Comparison of ENCODE assay signal across 8 mouse cellular contexts in the genomic region with DNA sequence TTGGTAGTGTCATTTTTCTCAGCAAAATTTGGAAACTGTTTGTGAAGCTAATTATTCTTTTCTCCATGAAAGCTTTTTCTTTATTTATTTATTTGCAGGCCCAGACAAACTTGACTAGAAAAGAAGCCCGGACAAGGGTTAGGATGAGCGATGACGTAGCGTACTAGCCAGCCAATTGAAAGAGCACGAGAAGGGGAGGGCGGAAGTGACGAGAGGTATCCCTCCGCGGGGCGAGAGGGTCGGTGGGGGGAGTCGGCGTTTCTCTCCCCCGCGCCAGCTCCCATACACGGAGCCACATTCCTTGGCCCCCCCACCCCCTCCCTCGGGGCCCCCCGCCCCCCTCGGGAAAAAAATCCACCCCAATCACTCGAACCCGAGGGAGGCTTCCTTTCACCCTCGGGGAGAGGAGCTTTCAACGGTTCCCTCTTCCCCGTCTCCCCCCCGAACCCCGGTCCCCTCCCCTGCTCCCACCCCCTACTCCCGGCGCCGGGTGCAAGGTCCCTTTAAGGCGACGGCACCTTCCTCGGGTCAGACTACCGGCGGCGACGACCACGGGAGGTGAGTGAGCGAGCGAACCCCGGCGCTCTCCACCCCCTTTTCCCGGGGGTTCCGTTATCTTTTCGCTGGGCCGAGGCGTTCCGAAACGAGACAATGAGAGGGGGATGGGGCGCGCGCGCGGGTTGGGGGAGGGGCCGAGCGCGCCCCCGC. TPM values are rescaled to one million over a fixed set of nuclear protein-coding genes. Genes with fewer than 3 reads are reported as not detected.
DNase-seq lines count a peak whose midpoint lies in the region; ATAC-seq and TF ChIP-seq lines count a peak whose summit lies in the region.

Gene Pogz, plus strand, starts transcription at position 385 of the 708 bp plus-strand sequence.

- peak within 1 kb of the TSS; percentile 94 for H3K4me2 ChIP-seq in CH12.LX (ENCODE audit: insufficient read depth, low read depth, poor library complexity, severe bottlenecking)
- peak within 1 kb of the TSS; percentile 70 for H3K4me2 ChIP-seq in forebrain, embryonic 11.5 days (ENCODE audit: low read depth, low read length, severe bottlenecking)
- H3K4me2 ChIP-seq in heart, embryonic 16.5 days (ENCODE audit: low read depth, low read length), result peak within 1 kb of the TSS; percentile 91
- peak within 1 kb of the TSS; percentile 85 for H3K4me2 ChIP-seq in liver, embryonic 15.5 days
- peak within 1 kb of the TSS; percentile 65 for H3K4me2 ChIP-seq in neural tube, embryonic 12.5 days (replicated peaks)

- H3K27ac ChIP-seq in CH12.LX (ENCODE audit: insufficient read depth, low read depth), result peak within 1 kb of the TSS; percentile 25; the same call in 1 of the 2 replicates
- peak within 1 kb of the TSS; percentile 97 for H3K27ac ChIP-seq in forebrain, embryonic 11.5 days (ENCODE audit: low read depth, low read length)
- H3K27ac ChIP-seq in heart, embryonic 16.5 days (ENCODE audit: low read length), result peak within 1 kb of the TSS; percentile 95
- H3K27ac ChIP-seq in liver, embryonic 15.5 days (replicated peaks), result peak within 1 kb of the TSS; percentile 91
- peak within 1 kb of the TSS; percentile 94 for H3K27ac ChIP-seq in neural tube, embryonic 12.5 days

- H3K79me2 ChIP-seq in CH12.LX (replicated peaks; ENCODE audit: control insufficient read depth, extremely low read depth, insufficient read depth, poor library complexity, severe bottlenecking), result peaks cover 41% of the 10 kb centered on the region

- dilution Hi-C loops in CH12.LX (cut with MboI; ENCODE audit: extremely low pct_ligation_motif_present, extremely low pct_unique_long_range_greater_than_20kb, low sequenced_read_pairs), result no loop called here

- peak; percentile 95 for ATAC-seq in forebrain, embryonic 11.5 days (replicated peaks; ENCODE audit: low FRiP score)
- ATAC-seq in heart, embryonic 16.5 days (replicated peaks; ENCODE audit: extremely low read depth, insufficient read depth, low FRiP score), result peak; percentile 95
- ATAC-seq in liver, embryonic 15.5 days (ENCODE audit: insufficient read depth), result peak; percentile 89
- ATAC-seq in neural tube, embryonic 12.5 days (ENCODE audit: low FRiP score, low read depth), result peak; percentile 92

- DNase-seq in CH12.LX (ENCODE audit: extremely low read depth), result peak; percentile 97
- peak; percentile 96 for DNase-seq in c-Kit-positive CD71-positive TER-119-negative erythroid progenitor cells, embryonic 14.5 days (ENCODE audit: low read depth)
- DNase-seq in forebrain, embryonic 11.5 days (ENCODE audit: low spot score), result peak; percentile 98
- peak; percentile 97 to 99 for DNase-seq in kidney, postnatal 36 days
- peak; percentile 99 for DNase-seq in telencephalon, adult 2 months (ENCODE audit: low read depth, low spot score)

- H3K9me3 ChIP-seq in CH12.LX (replicated peaks; ENCODE audit: low read length), result peaks cover 6% of the 10 kb centered on the region
- H3K9me3 ChIP-seq in forebrain, embryonic 11.5 days (ENCODE audit: control insufficient read depth, low read length), result no peaks in the 10 kb centered on the region
- H3K9me3 ChIP-seq in heart, embryonic 16.5 days (replicated peaks; ENCODE audit: control insufficient read depth, low read length), result no peaks in the 10 kb centered on the region
- H3K9me3 ChIP-seq in liver, embryonic 15.5 days (replicated peaks), result no peaks in the 10 kb centered on the region
- H3K9me3 ChIP-seq in neural tube, embryonic 12.5 days, result no peaks in the 10 kb centered on the region

- under 1% methylated on average over 42 of the region's 57 CpGs for WGBS in forebrain, embryonic 11.5 days
- under 1% methylated on average over 53 of the region's 57 CpGs for WGBS in heart, embryonic 16.5 days
- WGBS in liver, embryonic 15.5 days (ENCODE audit: insufficient replicate concordance), result under 1% methylated on average over 53 of the region's 57 CpGs
- under 1% methylated on average over 56 of the region's 57 CpGs for WGBS in neural tube, embryonic 12.5 days

- no peak for TF ChIP-seq CTCF in CH12.LX (conservative IDR thresholded peaks at IDR 0.05 in 1 of 2, IDR thresholded peaks at IDR 0.05 in 1 of 2; ENCODE audit: low read depth in 2 of 2, low read length in 2 of 2)

- peaks cover 0 to 22% of the 10 kb centered on the region in 2 experiments; a peak in 3 of 4 replicates for H3K4me1 ChIP-seq in CH12.LX (ENCODE audit: control insufficient read depth in 1 of 2, insufficient read depth in 2 of 2)
- peaks cover 2% of the 10 kb centered on the region; the same call in 1 of the 2 replicates for H3K4me1 ChIP-seq in forebrain, embryonic 11.5 days (replicated peaks; ENCODE audit: control insufficient read depth, insufficient read depth, low read length)
- peaks cover 17% of the 10 kb centered on the region for H3K4me1 ChIP-seq in heart, embryonic 16.5 days (ENCODE audit: control insufficient read depth, insufficient read depth, low read length)
- peaks cover 31% of the 10 kb centered on the region for H3K4me1 ChIP-seq in liver, embryonic 15.5 days (replicated peaks)
- H3K4me1 ChIP-seq in neural tube, embryonic 12.5 days, result peaks cover 17% of the 10 kb centered on the region

- peak within 1 kb of the TSS; percentile 97 for H3K9ac ChIP-seq in CH12.LX (ENCODE audit: insufficient read depth, low read depth)
- peak within 1 kb of the TSS; percentile 92 for H3K9ac ChIP-seq in forebrain, embryonic 11.5 days (ENCODE audit: low read length)
- H3K9ac ChIP-seq in heart, embryonic 16.5 days (ENCODE audit: low read length), result peak within 1 kb of the TSS; percentile 80
- peak within 1 kb of the TSS; percentile 84 for H3K9ac ChIP-seq in liver, embryonic 15.5 days
- H3K9ac ChIP-seq in neural tube, embryonic 12.5 days, result peak within 1 kb of the TSS; percentile 88

- H3K36me3 ChIP-seq in CH12.LX (replicated peaks in 1 of 2; ENCODE audit: control insufficient read depth in 1 of 2, insufficient read depth in 1 of 2, low read length in 1 of 2), result peaks cover 0 to 8% of the 10 kb centered on the region in 2 experiments
- H3K36me3 ChIP-seq in forebrain, embryonic 11.5 days (ENCODE audit: control insufficient read depth, insufficient read depth, low read length), result no peaks in the 10 kb centered on the region
- no peaks in the 10 kb centered on the region for H3K36me3 ChIP-seq in heart, embryonic 16.5 days (ENCODE audit: control insufficient read depth, insufficient read depth)
- no peaks in the 10 kb centered on the region for H3K36me3 ChIP-seq in liver, embryonic 15.5 days (replicated peaks)
- H3K36me3 ChIP-seq in neural tube, embryonic 12.5 days, result no peaks in the 10 kb centered on the region

- in situ Hi-C loops in CH12.LX (cut with MboI; ENCODE audit: low pct_ligation_motif_present, low pct_unique_long_range_greater_than_20kb, low sequenced_read_pairs), result no loop called here

- TF ChIP-seq EP300 in CH12.LX (IDR thresholded peaks at IDR 0.05; ENCODE audit: low read length), result no peak

- peak within 1 kb of the TSS; percentile 70 to 90 (median 83) for H3K4me3 ChIP-seq in CH12.LX (replicated peaks in 1 of 3; ENCODE audit: low read depth in 2 of 3, low read length in 2 of 3, poor library complexity in 1 of 3)
- peak within 1 kb of the TSS; percentile 74 for H3K4me3 ChIP-seq in forebrain, embryonic 11.5 days (ENCODE audit: low read depth, low read length)
- peak within 1 kb of the TSS; percentile 80 for H3K4me3 ChIP-seq in heart, embryonic 16.5 days (ENCODE audit: low read length)
- H3K4me3 ChIP-seq in liver, embryonic 15.5 days (replicated peaks), result peak within 1 kb of the TSS; percentile 89
- H3K4me3 ChIP-seq in neural tube, embryonic 12.5 days, result peak within 1 kb of the TSS; percentile 73

- no peak for TF ChIP-seq RAD21 in CH12.LX (IDR thresholded peaks at IDR 0.05; ENCODE audit: low read depth, low read length)

- H3K27me3 ChIP-seq in CH12.LX (replicated peaks), result peaks cover 10% of the 10 kb centered on the region
- no peaks in the 10 kb centered on the region for H3K27me3 ChIP-seq in forebrain, embryonic 11.5 days (ENCODE audit: control insufficient read depth, insufficient read depth, low read length)
- no peaks in the 10 kb centered on the region for H3K27me3 ChIP-seq in heart, embryonic 16.5 days (ENCODE audit: control insufficient read depth, insufficient read depth, low read length)
- no peaks in the 10 kb centered on the region; the same call in 1 of the 2 replicates for H3K27me3 ChIP-seq in liver, embryonic 15.5 days
- no peaks in the 10 kb centered on the region for H3K27me3 ChIP-seq in neural tube, embryonic 12.5 days (replicated peaks)

- peak; percentile 75 for TF ChIP-seq POLR2A in CH12.LX (IDR thresholded peaks at IDR 0.05; ENCODE audit: low read depth, low read length)

TF ChIP-seq in CH12.LX, 34 proteins besides CTCF, POLR2A, EP300 and RAD21 (continues in another document):
- TF ChIP-seq GABPA (IDR thresholded peaks at IDR 0.05; ENCODE audit: insufficient replicate concordance, low read depth, low read length) (no peak), ELF1 (IDR thresholded peaks at IDR 0.05; ENCODE audit: low read depth, low read length) (peak; percentile 86), HCFC1 (IDR thresholded peaks at IDR 0.05; ENCODE audit: low read depth, low read length) (peak; percentile 87), ZNF384 (IDR thresholded peaks at IDR 0.05; ENCODE audit: low read depth, low read length) (no peak), SMC3 (IDR thresholded peaks at IDR 0.05; ENCODE audit: low read depth, low read length) (no peak), USF1 (IDR thresholded peaks at IDR 0.05; ENCODE audit: low read depth, low read length) (no peak), SIN3A (IDR thresholded peaks at IDR 0.05; ENCODE audit: low read length) (peak; percentile 82), PAX5 (IDR thresholded peaks at IDR 0.05; ENCODE audit: low read length) (no peak), CHD1 (IDR thresholded peaks at IDR 0.05; ENCODE audit: low read depth, low read length) (no peak), MEF2A (IDR thresholded peaks at IDR 0.05; ENCODE audit: borderline replicate concordance, low read depth, low read length) (peak; percentile 58; the same call in 1 of the 2 replicates), MYC (IDR thresholded peaks at IDR 0.05; ENCODE audit: low read depth, low read length) (no peak), NRF1 (IDR thresholded peaks at IDR 0.05; ENCODE audit: low read depth, low read length) (no peak), KAT2A (IDR thresholded peaks at IDR 0.05; ENCODE audit: insufficient replicate concordance, low read length) (peak; percentile 96), JUND (conservative IDR thresholded peaks at IDR 0.05; ENCODE audit: low read depth, low read length) (no peak), CHD2 (IDR thresholded peaks at IDR 0.05; ENCODE audit: low read length) (peak; percentile 92)

RNA-seq across cellular contexts. Expression of gene Pogz, which starts in this region (rescaled TPM):
- 9.5 and 10.1 TPM in 2 replicates for total RNA-seq in CH12.LX (2012; rRNA removed)
- total RNA-seq in CH12.LX (2014; rRNA removed), result 6.7 and 7.7 TPM in 2 replicates
- polyA plus RNA-seq in CH12.LX (2012; ENCODE audit: insufficient read length, low read depth), result 23.4 and 23.6 TPM in 2 replicates
- 26.1 and 30.2 TPM in 2 replicates for polyA plus RNA-seq in forebrain, embryonic 11.5 days (2014; fragmentation: Nextera tagmentation; extraction: Ambion mirVana)
- polyA plus RNA-seq in heart, embryonic 16.5 days (2015; fragmentation: Nextera tagmentation; extraction: Ambion mirVana), result 8.9 and 9.5 TPM in 2 replicates
- 2.9 and 3.3 TPM in 2 replicates for polyA plus RNA-seq in liver, embryonic 15.5 days (2015; fragmentation: Nextera tagmentation; extraction: Ambion mirVana)
- polyA plus RNA-seq in neural tube, embryonic 12.5 days (2016; fragmentation: Nextera tagmentation; extraction: Ambion mirVana), result 20.9 and 21.0 TPM in 2 replicates

Comparison
In these comparisons a context has a peak if more than half of its experiments do, and no peak if none do; other contexts are left out.
1. Peak in every context shown above with its lines: DNase-seq, ATAC-seq, H3K4me3 ChIP-seq and H3K27ac ChIP-seq.
2. H3K27ac ChIP-seq: peak in every context shown above with its lines; median percentile 97 in forebrain, embryonic 11.5 days; 95 in heart, embryonic 16.5 days; 94 in neural tube, embryonic 12.5 days; 91 in liver, embryonic 15.5 days; 25 in CH12.LX.